Mouse (Mus musculus) myocyte (in vitro differentiated cells): ENCODE measurements at regions not wholly inside any gene's neighbourhood (a gene's known extent, or its start where the extent isn't known, plus 50 kb on each side); places are given as distances from the start of the nearest gene placed in this dataset.

ENCODE experiments used
- POLR2A ChIP-seq: IDR thresholded peaks from one replicate; pipeline ENCODE4 v1.6.1; 2011; ENCODE audit warnings: low read depth, mild to moderate bottlenecking, control low read depth, moderate library complexity; ENCODE audit not compliant: insufficient read length
- POLR2AphosphoS2 ChIP-seq: IDR thresholded peaks from one replicate; pipeline ENCODE4 v1.6.1; 2011; ENCODE audit warnings: low read depth, control low read depth; ENCODE audit not compliant: insufficient read length
- USF1 ChIP-seq: IDR thresholded peaks from one replicate; pipeline ENCODE4 v1.6.1; 2011; ENCODE audit warnings: low read depth, mild to moderate bottlenecking, control low read depth, moderate library complexity

DNA sequence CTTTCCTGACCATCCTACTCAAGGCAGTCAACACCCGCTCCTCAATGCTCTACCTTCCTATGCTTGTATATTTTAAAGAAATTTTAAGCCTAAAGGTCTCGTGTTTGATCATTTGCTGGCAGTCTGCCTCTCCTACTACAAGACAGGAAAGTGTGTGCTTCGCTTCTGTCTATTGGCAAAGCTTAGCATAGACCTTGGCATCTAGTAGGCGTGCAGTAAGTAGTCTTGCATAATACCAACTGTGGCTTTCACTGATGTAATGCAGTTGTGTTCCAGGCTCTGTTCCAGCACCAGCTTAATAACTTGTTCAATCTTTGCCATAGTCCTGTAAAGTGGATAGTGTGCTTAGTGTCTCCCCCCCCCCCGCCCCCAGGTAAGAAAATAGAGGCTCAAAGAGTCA is 179.5 kb upstream of the Sox2 start:
- TF ChIP-seq USF1, result no peak
- no peak for TF ChIP-seq POLR2AphosphoS2
- no peak for TF ChIP-seq POLR2A
